9 mouse cellular contexts compared by ENCODE assay signal in the genomic region with DNA sequence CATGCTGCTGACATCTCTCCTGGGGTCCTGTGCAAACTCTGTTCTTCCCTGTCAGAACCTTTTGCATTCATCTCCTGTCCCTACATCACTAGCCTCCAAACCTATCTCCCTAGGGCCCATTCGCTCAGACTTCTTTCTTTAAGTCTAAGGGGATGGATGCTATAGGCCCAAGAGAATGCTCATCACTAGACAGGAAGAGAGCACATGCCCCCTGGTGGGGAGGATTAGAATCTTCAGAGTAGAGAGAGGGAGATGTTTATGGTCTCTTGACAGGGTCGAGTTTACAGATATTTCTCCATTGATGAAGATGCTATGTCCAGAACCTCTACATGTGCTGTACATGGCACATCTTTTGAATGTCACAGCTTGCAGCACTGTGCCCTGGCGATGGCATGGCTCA.
DNase-seq lines count a peak whose midpoint lies in the region; ATAC-seq and TF ChIP-seq lines count a peak whose summit lies in the region.
"Had no signal": no experiment of that assay in that cellular context is flagged by ENCODE, and none has a peak within 500 bp of the region (broad histone marks: within the 10 kb centered on the region; RNA-seq: fewer than 3 reads in every experiment).

No protein-coding gene starts in this region.

- TF ChIP-seq EP300 in stomach, postnatal 0 days (optimal IDR thresholded peaks at IDR 0.05), result no peak

- TF ChIP-seq CTCF in hindbrain, postnatal 0 days (IDR thresholded peaks at IDR 0.05; ENCODE audit: low read depth), result peak; percentile 63
- peak; percentile 61 for TF ChIP-seq CTCF in midbrain, postnatal 0 days (IDR thresholded peaks at IDR 0.05)
- TF ChIP-seq CTCF in stomach, postnatal 0 days (IDR thresholded peaks at IDR 0.05; ENCODE audit: low read depth), result peak; percentile 67

- no peaks in the 10 kb centered on the region for H3K36me3 ChIP-seq in hindbrain, postnatal 0 days (ENCODE audit: insufficient read depth, low read length)
- H3K36me3 ChIP-seq in hindbrain, embryonic 16.5 days (ENCODE audit: control insufficient read depth, insufficient read depth, low read length), result no peaks in the 10 kb centered on the region
- H3K36me3 ChIP-seq in midbrain, postnatal 0 days (ENCODE audit: insufficient read depth, low read length), result no peaks in the 10 kb centered on the region
- H3K36me3 ChIP-seq in midbrain, embryonic 11.5 days (ENCODE audit: control insufficient read depth, insufficient read depth, low read length), result no peaks in the 10 kb centered on the region
- H3K36me3 ChIP-seq in embryonic facial prominence, embryonic 14.5 days (ENCODE audit: control insufficient read depth, insufficient read depth, low read length), result no peaks in the 10 kb centered on the region
- H3K36me3 ChIP-seq in stomach, postnatal 0 days (ENCODE audit: control insufficient read depth, insufficient read depth, low read length), result no peaks in the 10 kb centered on the region
- H3K36me3 ChIP-seq: embryonic facial prominence, embryonic 12.5 days had no signal

- H3K4me1 ChIP-seq in hindbrain, postnatal 0 days (ENCODE audit: insufficient read depth, low read length), result no peaks in the 10 kb centered on the region
- H3K4me1 ChIP-seq in hindbrain, embryonic 16.5 days (ENCODE audit: control insufficient read depth, insufficient read depth, low read depth, low read length), result peaks cover 6% of the 10 kb centered on the region
- no peaks in the 10 kb centered on the region for H3K4me1 ChIP-seq in midbrain, postnatal 0 days (ENCODE audit: insufficient read depth, low read length)
- no peaks in the 10 kb centered on the region for H3K4me1 ChIP-seq in midbrain, embryonic 11.5 days (ENCODE audit: control insufficient read depth, insufficient read depth, low read length)
- H3K4me1 ChIP-seq in embryonic facial prominence, embryonic 14.5 days (ENCODE audit: control insufficient read depth, insufficient read depth, low read length), result peaks cover 7% of the 10 kb centered on the region; the same call in 1 of the 2 replicates
- no peaks in the 10 kb centered on the region for H3K4me1 ChIP-seq in stomach, postnatal 0 days (replicated peaks; ENCODE audit: control insufficient read depth, insufficient read depth)
- H3K4me1 ChIP-seq: embryonic facial prominence, embryonic 12.5 days had no signal

- peak; percentile 56 for DNase-seq in hindbrain, postnatal 0 days (ENCODE audit: low spot score)
- peak; percentile 49 for DNase-seq in midbrain, postnatal 0 days (ENCODE audit: low spot score)
- DNase-seq in midbrain, embryonic 11.5 days (ENCODE audit: low spot score, missing footprints), result no peak
- peak; percentile 44 for DNase-seq in embryonic facial prominence, embryonic 14.5 days (ENCODE audit: low spot score)
- DNase-seq in stomach, postnatal 0 days (ENCODE audit: low spot score), result no peak
- DNase-seq in gastrocnemius, adult 8-10 months (ENCODE audit: low spot score in 2 of 2), result no peak
- DNase-seq: thymus, adult 18-20 months had no signal

- H3K27ac ChIP-seq in hindbrain, postnatal 0 days, result no peak overlapping the region
- no peak overlapping the region for H3K27ac ChIP-seq in hindbrain, embryonic 16.5 days (ENCODE audit: low read depth, low read length)
- H3K27ac ChIP-seq in midbrain, postnatal 0 days (ENCODE audit: low read depth, low read length), result no peak overlapping the region
- H3K27ac ChIP-seq in midbrain, embryonic 11.5 days (ENCODE audit: low read depth, low read length), result no peak overlapping the region
- no peak overlapping the region for H3K27ac ChIP-seq in embryonic facial prominence, embryonic 14.5 days (replicated peaks; ENCODE audit: low read depth, low read length)
- H3K27ac ChIP-seq in stomach, postnatal 0 days (replicated peaks), result no peak overlapping the region
- H3K27ac ChIP-seq: embryonic facial prominence, embryonic 12.5 days had no signal

- H3K9me3 ChIP-seq in hindbrain, postnatal 0 days (ENCODE audit: low read length), result no peaks in the 10 kb centered on the region
- H3K9me3 ChIP-seq in hindbrain, embryonic 16.5 days (ENCODE audit: control insufficient read depth, low read length), result no peaks in the 10 kb centered on the region
- H3K9me3 ChIP-seq in midbrain, postnatal 0 days (ENCODE audit: low read length), result no peaks in the 10 kb centered on the region
- H3K9me3 ChIP-seq in midbrain, embryonic 11.5 days (ENCODE audit: control insufficient read depth, low read length), result no peaks in the 10 kb centered on the region
- no peaks in the 10 kb centered on the region for H3K9me3 ChIP-seq in embryonic facial prominence, embryonic 14.5 days (ENCODE audit: control insufficient read depth, low read length)
- H3K9me3 ChIP-seq in stomach, postnatal 0 days (ENCODE audit: control insufficient read depth, low read length), result no peaks in the 10 kb centered on the region
- H3K9me3 ChIP-seq: embryonic facial prominence, embryonic 12.5 days had no signal

- H3K4me3 ChIP-seq in hindbrain, postnatal 0 days (ENCODE audit: low read length), result no peak overlapping the region
- H3K4me3 ChIP-seq in hindbrain, embryonic 16.5 days (ENCODE audit: low read length), result no peak overlapping the region
- H3K4me3 ChIP-seq in midbrain, postnatal 0 days (ENCODE audit: low read depth, low read length), result no peak overlapping the region
- H3K4me3 ChIP-seq in midbrain, embryonic 11.5 days (ENCODE audit: low read depth, low read length), result no peak overlapping the region
- H3K4me3 ChIP-seq in embryonic facial prominence, embryonic 14.5 days (ENCODE audit: low read depth, low read length), result no peak overlapping the region
- no peak overlapping the region for H3K4me3 ChIP-seq in stomach, postnatal 0 days (ENCODE audit: low read depth, low read length)
- H3K4me3 ChIP-seq: embryonic facial prominence, embryonic 12.5 days had no signal

- H3K27me3 ChIP-seq in hindbrain, postnatal 0 days (ENCODE audit: insufficient read depth, low read length), result no peaks in the 10 kb centered on the region
- H3K27me3 ChIP-seq in hindbrain, embryonic 16.5 days (replicated peaks; ENCODE audit: control insufficient read depth, insufficient read depth, low read length), result no peaks in the 10 kb centered on the region
- H3K27me3 ChIP-seq in midbrain, postnatal 0 days (ENCODE audit: insufficient read depth, low read length), result no peaks in the 10 kb centered on the region
- no peaks in the 10 kb centered on the region for H3K27me3 ChIP-seq in midbrain, embryonic 11.5 days (ENCODE audit: control insufficient read depth, insufficient read depth, low read length)
- no peaks in the 10 kb centered on the region for H3K27me3 ChIP-seq in embryonic facial prominence, embryonic 14.5 days (replicated peaks; ENCODE audit: control insufficient read depth, insufficient read depth, low read length)
- H3K27me3 ChIP-seq in stomach, postnatal 0 days (ENCODE audit: control insufficient read depth, insufficient read depth, low read length), result no peaks in the 10 kb centered on the region
- H3K27me3 ChIP-seq: embryonic facial prominence, embryonic 12.5 days had no signal

- H3K9ac ChIP-seq in hindbrain, postnatal 0 days (replicated peaks; ENCODE audit: low read length), result no peak overlapping the region
- H3K9ac ChIP-seq in hindbrain, embryonic 16.5 days (ENCODE audit: low read depth, low read length), result no peak overlapping the region
- no peak overlapping the region for H3K9ac ChIP-seq in midbrain, postnatal 0 days (replicated peaks; ENCODE audit: low read length, poor library complexity, severe bottlenecking)
- H3K9ac ChIP-seq in midbrain, embryonic 11.5 days (ENCODE audit: low read length), result no peak overlapping the region
- H3K9ac ChIP-seq in embryonic facial prominence, embryonic 14.5 days (ENCODE audit: low read depth, low read length), result no peak overlapping the region
- no peak overlapping the region for H3K9ac ChIP-seq in stomach, postnatal 0 days (ENCODE audit: low read length)
- H3K9ac ChIP-seq: embryonic facial prominence, embryonic 12.5 days had no signal

- no peak overlapping the region for H3K4me2 ChIP-seq in hindbrain, postnatal 0 days (ENCODE audit: low read depth, low read length)
- no peak overlapping the region for H3K4me2 ChIP-seq in hindbrain, embryonic 16.5 days (ENCODE audit: low read length)
- H3K4me2 ChIP-seq in midbrain, postnatal 0 days (ENCODE audit: low read depth, low read length, poor library complexity, severe bottlenecking), result no peak overlapping the region
- no peak overlapping the region for H3K4me2 ChIP-seq in midbrain, embryonic 11.5 days
- no peak overlapping the region for H3K4me2 ChIP-seq in embryonic facial prominence, embryonic 14.5 days (ENCODE audit: low read depth, low read length)
- H3K4me2 ChIP-seq in stomach, postnatal 0 days (replicated peaks; ENCODE audit: low read depth), result no peak overlapping the region
- H3K4me2 ChIP-seq: embryonic facial prominence, embryonic 12.5 days had no signal

- 61% methylated on average over 3 of the region's 3 CpGs for WGBS in hindbrain, postnatal 0 days
- 63% methylated on average over 3 of the region's 3 CpGs for WGBS in hindbrain, embryonic 16.5 days
- 72% methylated on average over 3 of the region's 3 CpGs for WGBS in midbrain, postnatal 0 days
- 72% methylated on average over 3 of the region's 3 CpGs for WGBS in midbrain, embryonic 11.5 days
- 78% methylated on average over 3 of the region's 3 CpGs for whole genome bisulfite sequencing in embryonic facial prominence, embryonic 14.5 days
- WGBS in stomach, postnatal 0 days, result 76% methylated on average over 3 of the region's 3 CpGs

- no peak for ATAC-seq in hindbrain, postnatal 0 days
- ATAC-seq in hindbrain, embryonic 16.5 days, result no peak
- no peak for ATAC-seq in midbrain, postnatal 0 days (ENCODE audit: low FRiP score)
- ATAC-seq in midbrain, embryonic 11.5 days (ENCODE audit: low FRiP score), result no peak
- ATAC-seq in embryonic facial prominence, embryonic 14.5 days (ENCODE audit: low read depth), result no peak
- no peak for ATAC-seq in stomach, postnatal 0 days (ENCODE audit: low FRiP score, low TSS enrichment)

Comparison
In these comparisons a context has a peak if more than half of its experiments do, and no peak if none do; other contexts are left out.
1. DNase-seq: peak in hindbrain, postnatal 0 days (single experiment), midbrain, postnatal 0 days (single experiment) and embryonic facial prominence, embryonic 14.5 days (single experiment); none in midbrain, embryonic 11.5 days (single experiment), stomach, postnatal 0 days (single experiment) and gastrocnemius, adult 8-10 months (0 of 2).
2. Peak in every context shown above with its lines, with median percentiles within 50 percentile points of each other: CTCF ChIP-seq.